14 mouse cellular contexts compared by ENCODE assay signal in genomic region chr10:118743831-118744230, GRCm38 (mm10).
A peak's percentile ranks its signal among the peaks of the same experiment; 100 is the strongest.
DNase-seq lines count a peak whose midpoint lies in the region.
"Had no signal": no experiment of that assay in that cellular context is flagged by ENCODE, and none has a peak within 500 bp of the region (broad histone marks: within the 10 kb centered on the region; RNA-seq: fewer than 3 reads in every experiment).

No protein-coding gene starts in this region.

- DNase-seq in heart, adult 11 months, result peak; percentile 66
- DNase-seq in heart, adult 18-20 months, result no peak
- DNase-seq in right cerebral cortex, adult 18-20 months, result peak; percentile 76
- no peak for DNase-seq in right cerebral cortex, postnatal 4 days
- peak; percentile 25 to 65 for DNase-seq in left cerebral cortex, adult 9 months (ENCODE audit: low spot score in 2 of 2)
- peak; percentile 37 to 41 for DNase-seq in right cerebral cortex, postnatal 36 days (ENCODE audit: low spot score in 2 of 2)
- no peak for DNase-seq in gastrocnemius, adult 18-20 months (ENCODE audit: low spot score)
- DNase-seq in cerebellum, adult 8-10 months, result no peak
- DNase-seq: adrenal gland, postnatal 10 days; cerebellum, adult 9-11 months; heart, postnatal 14 days; kidney, postnatal 25 days; liver, postnatal 0 days; thymus, postnatal 25 days had no signal

Comparison
In these comparisons a context has a peak if more than half of its experiments do, and no peak if none do; other contexts are left out.
1. DNase-seq: peak in heart, adult 11 months (single experiment), right cerebral cortex, adult 18-20 months (single experiment), left cerebral cortex, adult 9 months (2 of 2) and right cerebral cortex, postnatal 36 days (2 of 2); none in heart, adult 18-20 months (0 of 2), right cerebral cortex, postnatal 4 days (single experiment), gastrocnemius, adult 18-20 months (single experiment) and cerebellum, adult 8-10 months (single experiment).